Mouse (Mus musculus): ENCODE measurements at regions not wholly inside any gene's neighbourhood (a gene's known extent, or its start where the extent isn't known, plus 50 kb on each side); places are given as distances from the start of the nearest gene placed in this dataset.
"Not testable (repeated sequence)": the region's sequence is repeated elsewhere in the genome, so short reads cannot be mapped to it uniquely, and the experiment has no call there.

DNA sequence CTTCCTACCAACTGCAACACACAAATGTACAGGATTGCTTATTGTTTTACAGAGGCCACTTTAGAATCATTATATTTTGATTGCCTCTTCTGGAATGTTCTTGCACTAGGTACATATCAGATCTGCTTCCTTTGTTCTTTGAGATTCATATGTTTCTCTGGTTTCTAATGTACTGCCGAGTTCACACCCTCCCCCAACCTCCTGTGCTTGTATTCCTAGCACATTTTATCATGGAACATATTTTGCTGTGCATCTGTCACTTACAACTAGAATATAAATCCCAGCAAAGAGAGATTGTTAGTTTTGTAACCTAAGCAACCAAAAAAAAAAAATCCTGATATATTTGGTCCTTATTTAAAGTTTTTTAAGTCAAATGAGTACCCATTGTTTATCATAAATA, 141.4 kb upstream of the Lrp1b start:
- Histone ChIP-seq H3K36me3 (no peaks in the 10 kb centered on the region), H3K27ac (replicated peaks) (peak overlapping the region; percentile 46; the same call in 1 of the 2 replicates), H3K9ac (replicated peaks) (no peak overlapping the region), H3K4me3 (no peak overlapping the region), H3K27me3 (no peaks in the 10 kb centered on the region), H3K9me3 (no peaks in the 10 kb centered on the region), H3K4me2 (replicated peaks) (no peak overlapping the region), H3K4me1 (no peaks in the 10 kb centered on the region)
- peak; percentile 61; the same call in 1 of the 2 replicates for ATAC-seq (replicated peaks)
- 55% methylated on average over 1 of the region's 1 CpGs for WGBS

DNA sequence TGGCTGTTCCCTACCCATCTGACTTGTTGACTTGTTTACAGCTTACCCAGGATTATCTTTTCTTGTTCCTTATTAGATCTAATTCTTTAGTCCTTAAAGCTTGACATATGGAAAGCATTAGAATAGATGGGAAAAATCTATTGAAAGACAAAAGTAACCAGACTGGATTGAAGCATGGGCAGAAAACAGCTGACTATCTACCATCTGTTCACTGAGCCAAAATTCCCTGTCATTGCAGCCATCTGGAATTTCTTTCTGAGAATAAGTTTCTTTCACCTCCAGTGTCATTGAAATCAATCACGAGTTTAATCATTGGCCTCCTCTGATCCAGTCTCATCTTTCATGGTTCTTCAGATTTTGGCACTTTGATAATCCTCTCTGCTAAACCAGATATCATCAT, 130.6 kb upstream of the Lrp1b start:
- no peak for ATAC-seq (replicated peaks)
- Histone ChIP-seq H3K9ac (replicated peaks) (no peak overlapping the region), H3K36me3 (no peaks in the 10 kb centered on the region), H3K9me3 (no peaks in the 10 kb centered on the region), H3K27me3 (no peaks in the 10 kb centered on the region), H3K4me3 (no peak overlapping the region), H3K27ac (replicated peaks) (no peak overlapping the region), H3K4me2 (replicated peaks) (no peak overlapping the region), H3K4me1 (no peaks in the 10 kb centered on the region)
- 47% methylated on average over 1 of the region's 1 CpGs for WGBS

DNA sequence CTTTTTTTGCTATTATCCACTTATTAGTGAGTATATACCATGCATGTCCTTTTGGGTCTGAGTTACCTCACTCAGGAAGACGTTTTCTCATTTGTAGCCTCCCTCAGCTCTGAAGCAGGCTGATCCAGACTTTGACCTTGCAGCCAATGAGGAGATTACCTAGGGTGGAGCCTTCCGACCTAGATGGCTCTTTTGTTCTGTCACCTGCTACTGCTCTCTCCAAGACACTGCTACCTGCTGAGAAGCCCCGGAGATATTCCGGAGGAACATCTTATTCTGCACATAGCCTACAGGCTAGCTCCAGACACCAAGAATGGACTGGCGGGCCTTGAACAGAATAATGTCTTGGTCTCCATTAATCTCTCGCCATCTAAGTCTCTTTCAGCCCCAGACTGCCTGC, 87.1 kb upstream of the Lrp1b start:
- not testable (repeated sequence) for H3K4me1 ChIP-seq; H3K9ac ChIP-seq (replicated peaks); H3K27ac ChIP-seq (replicated peaks); H3K36me3 ChIP-seq; H3K9me3 ChIP-seq; ATAC-seq (replicated peaks); H3K4me2 ChIP-seq (replicated peaks); H3K27me3 ChIP-seq; H3K4me3 ChIP-seq
- 77% methylated on average over 6 of the region's 6 CpGs for WGBS
